Mouse (Mus musculus): Measurements from ENCODE around the gene Fam149a. TPM values are rescaled to one million over a fixed set of nuclear protein-coding genes. Genes with fewer than 3 reads are reported as not detected.
"Not testable (repeated sequence)": the region's sequence is repeated elsewhere in the genome, so short reads cannot be mapped to it uniquely, and the experiment has no call there.

The Fam149a gene
- polyA plus RNA-seq, 1 experiment from 2014 or later: 3.1 TPM

- no peaks in the 10 kb centered on the region for H3K4me1 ChIP-seq (replicated peaks; ENCODE audit: control insufficient read depth, insufficient read depth, low read length)
Observed at GRCm38 (mm10) chr8:45341630-45342628, 40.2 kb downstream of the Fam149a start.

DNA sequence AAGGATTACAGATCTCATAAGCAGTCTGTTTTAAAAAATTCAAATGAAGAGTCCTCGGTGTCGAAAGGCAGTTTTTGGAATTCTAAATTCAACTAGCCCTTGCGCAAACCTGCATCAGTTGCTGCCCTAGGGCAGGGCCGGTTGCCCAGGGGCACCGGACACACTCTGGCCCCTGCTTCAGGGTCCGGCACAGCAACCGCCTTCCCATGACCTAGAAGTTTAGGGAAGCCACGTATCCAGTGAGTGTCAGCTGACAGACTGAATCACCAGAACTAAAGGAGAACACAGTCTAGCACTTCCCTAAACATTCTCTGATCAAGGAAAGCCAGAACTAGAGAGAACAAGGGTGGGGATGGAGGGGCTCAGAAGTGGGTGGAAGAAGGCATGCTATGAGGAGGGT lies 48.6 kb downstream of the Fam149a start:
- H3K4me3 ChIP-seq (ENCODE audit: low read depth, low read length): peak overlapping the region; percentile 69
- 22% methylated on average over 8 of the region's 8 CpGs for WGBS
- no peaks in the 10 kb centered on the region for H3K27me3 ChIP-seq (replicated peaks; ENCODE audit: control insufficient read depth, insufficient read depth, low read length)
- no peaks in the 10 kb centered on the region for H3K36me3 ChIP-seq (ENCODE audit: control insufficient read depth, insufficient read depth)
- H3K4me1 ChIP-seq (replicated peaks; ENCODE audit: control insufficient read depth, insufficient read depth, low read length): peaks cover 3% of the 10 kb centered on the region; the same call in 1 of the 2 replicates
- H3K27ac ChIP-seq (ENCODE audit: low read depth, low read length): no peak overlapping the region
- H3K9me3 ChIP-seq (ENCODE audit: control insufficient read depth): no peaks in the 10 kb centered on the region
- TF ChIP-seq CTCF (IDR thresholded peaks at IDR 0.05; ENCODE audit: low read depth): no peak
- peak overlapping the region; percentile 98 for H3K4me2 ChIP-seq (replicated peaks; ENCODE audit: low read depth)
- peak overlapping the region; percentile 53 for H3K9ac ChIP-seq (ENCODE audit: low read depth, low read length)
- peak; percentile 40 for ATAC-seq

More at GRCm38 (mm10) chr8:45341630-45342628, 40.2 kb downstream of the Fam149a start:
- ATAC-seq: peak; percentile 63
- Histone ChIP-seq H3K27me3 (replicated peaks; ENCODE audit: control insufficient read depth, insufficient read depth, low read length) (no peaks in the 10 kb centered on the region), H3K4me3 (ENCODE audit: low read depth, low read length) (no peak overlapping the region), H3K27ac (ENCODE audit: low read depth, low read length) (no peak overlapping the region), H3K4me2 (replicated peaks; ENCODE audit: low read depth) (peak overlapping the region; percentile 17; the same call in 1 of the 2 replicates), H3K9me3 (ENCODE audit: control insufficient read depth) (no peaks in the 10 kb centered on the region), H3K36me3 (ENCODE audit: control insufficient read depth, insufficient read depth) (no peaks in the 10 kb centered on the region; the same call in 1 of the 2 replicates), H3K9ac (ENCODE audit: low read depth, low read length) (no peak overlapping the region)
- no peak for TF ChIP-seq CTCF (IDR thresholded peaks at IDR 0.05; ENCODE audit: low read depth)
- WGBS: 54% methylated on average over 12 of the region's 12 CpGs

- no peak within 1 kb of the TSS for H3K27ac ChIP-seq (ENCODE audit: low read depth, low read length)
- peak within 1 kb of the TSS; percentile 69 for H3K4me3 ChIP-seq (ENCODE audit: low read depth, low read length)
- H3K9ac ChIP-seq (ENCODE audit: low read depth, low read length): peak within 1 kb of the TSS; percentile 53
- WGBS: 1% methylated on average over 44 of the region's 44 CpGs
- peaks cover 3% of the 10 kb centered on the region; the same call in 1 of the 2 replicates for H3K4me1 ChIP-seq (replicated peaks; ENCODE audit: control insufficient read depth, insufficient read depth, low read length)
- H3K9me3 ChIP-seq (ENCODE audit: control insufficient read depth): no peaks in the 10 kb centered on the region
- peak within 1 kb of the TSS; percentile 98 for H3K4me2 ChIP-seq (replicated peaks; ENCODE audit: low read depth)
- no peak for TF ChIP-seq CTCF (IDR thresholded peaks at IDR 0.05; ENCODE audit: low read depth)
- no peaks in the 10 kb centered on the region for H3K27me3 ChIP-seq (replicated peaks; ENCODE audit: control insufficient read depth, insufficient read depth, low read length)
- no peaks in the 10 kb centered on the region for H3K36me3 ChIP-seq (ENCODE audit: control insufficient read depth, insufficient read depth)
- peak; percentile 85 for ATAC-seq
Observed at GRCm38 (mm10) chr8:45332685-45333409, 49.2 kb downstream of the Fam149a start, which contains the start of gene Cyp4v3. Gene Cyp4v3 (minus strand): TSS chr8:45333216.

- 69% methylated on average over 3 of the region's 3 CpGs for WGBS
- no peak for TF ChIP-seq CTCF (IDR thresholded peaks at IDR 0.05; ENCODE audit: low read depth)
- no peak for ATAC-seq
Observed at GRCm38 (mm10) chr8:45330856-45331255, 51.2 kb downstream of the Fam149a start.

DNA sequence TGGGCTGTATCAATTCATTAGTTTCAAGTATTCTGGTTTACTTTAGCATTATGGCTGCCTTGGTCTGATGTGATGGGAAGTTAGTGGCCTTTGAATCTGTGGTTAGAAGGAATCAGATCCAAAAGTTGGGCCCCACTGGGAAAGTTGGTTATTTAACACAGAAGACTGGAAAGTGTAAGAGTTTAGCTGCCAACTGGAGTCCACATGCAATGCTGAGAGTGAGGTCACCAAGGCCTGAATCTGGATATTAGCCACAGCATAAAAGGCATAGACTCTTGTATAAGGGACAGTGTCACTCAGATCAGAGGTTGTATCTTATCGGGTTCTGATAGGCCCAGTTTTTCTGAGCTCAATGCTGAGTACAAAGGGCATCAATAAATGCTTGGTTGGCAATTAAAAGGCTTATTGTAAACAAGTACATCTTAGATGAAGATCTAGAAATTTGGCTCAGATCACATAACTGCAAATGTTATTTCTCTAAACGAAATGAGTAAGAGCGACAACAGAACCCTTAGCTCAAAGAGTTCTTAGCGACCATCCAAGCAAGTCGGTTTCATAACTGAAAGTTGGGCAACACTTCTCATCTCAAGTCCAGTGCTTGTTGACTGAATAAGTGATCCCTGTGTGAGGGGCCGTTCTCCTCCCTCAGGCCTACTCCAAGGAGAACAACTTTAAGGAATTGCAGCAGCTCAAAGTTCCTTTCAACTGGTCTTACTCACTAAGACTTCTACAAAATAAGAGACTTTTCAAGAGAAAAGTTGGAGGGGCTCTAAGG lies 52.7 kb downstream of the Fam149a start:
- Histone ChIP-seq H3K9ac (ENCODE audit: low read depth, low read length) (no peak overlapping the region), H3K36me3 (ENCODE audit: control insufficient read depth, insufficient read depth) (no peaks in the 10 kb centered on the region), H3K4me2 (replicated peaks; ENCODE audit: low read depth) (no peak overlapping the region), H3K9me3 (ENCODE audit: control insufficient read depth) (no peaks in the 10 kb centered on the region), H3K27ac (ENCODE audit: low read depth, low read length) (no peak overlapping the region), H3K27me3 (replicated peaks; ENCODE audit: control insufficient read depth, insufficient read depth, low read length) (no peaks in the 10 kb centered on the region), H3K4me3 (ENCODE audit: low read depth, low read length) (no peak overlapping the region), H3K4me1 (replicated peaks; ENCODE audit: control insufficient read depth, insufficient read depth, low read length) (peaks cover 3% of the 10 kb centered on the region; the same call in 1 of the 2 replicates)
- 84% methylated on average over 6 of the region's 6 CpGs for whole genome bisulfite sequencing
- no peak for TF ChIP-seq CTCF (IDR thresholded peaks at IDR 0.05; ENCODE audit: low read depth)
- ATAC-seq: no peak

More at GRCm38 (mm10) chr8:45330856-45331255, 51.2 kb downstream of the Fam149a start:
- H3K4me3 ChIP-seq (ENCODE audit: low read depth, low read length): no peak overlapping the region
- no peak overlapping the region for H3K27ac ChIP-seq (ENCODE audit: low read depth, low read length)
- peaks cover 3% of the 10 kb centered on the region; the same call in 1 of the 2 replicates for H3K4me1 ChIP-seq (replicated peaks; ENCODE audit: control insufficient read depth, insufficient read depth, low read length)
- H3K9me3 ChIP-seq (ENCODE audit: control insufficient read depth): no peaks in the 10 kb centered on the region
- H3K27me3 ChIP-seq (replicated peaks; ENCODE audit: control insufficient read depth, insufficient read depth, low read length): no peaks in the 10 kb centered on the region
- H3K9ac ChIP-seq (ENCODE audit: low read depth, low read length): no peak overlapping the region
- no peak overlapping the region for H3K4me2 ChIP-seq (replicated peaks; ENCODE audit: low read depth)
- H3K36me3 ChIP-seq (ENCODE audit: control insufficient read depth, insufficient read depth): no peaks in the 10 kb centered on the region

DNA sequence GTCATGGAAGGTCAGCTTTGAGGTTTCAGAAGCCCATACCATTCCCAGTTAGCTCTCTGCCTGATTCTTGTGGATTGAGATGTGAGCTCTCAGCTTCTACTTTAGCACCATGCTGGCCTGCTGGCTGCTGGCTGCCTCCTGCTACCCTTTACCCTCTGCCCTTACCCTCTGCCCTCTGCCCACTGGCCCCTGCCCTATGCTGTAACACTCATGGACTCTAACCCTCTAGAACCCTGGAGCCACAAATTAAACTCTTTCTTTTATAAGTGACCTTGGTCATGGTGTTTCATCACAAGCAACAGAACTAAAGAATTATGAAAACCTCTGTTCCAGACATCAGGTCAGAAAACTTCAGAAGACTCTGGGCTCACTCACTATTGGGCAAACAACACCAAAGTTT lies 55.0 kb downstream of the Fam149a start:
- H3K4me2 ChIP-seq (replicated peaks; ENCODE audit: low read depth); H3K4me1 ChIP-seq (replicated peaks; ENCODE audit: control insufficient read depth, insufficient read depth, low read length); H3K27ac ChIP-seq (ENCODE audit: low read depth, low read length); H3K36me3 ChIP-seq (ENCODE audit: control insufficient read depth, insufficient read depth); H3K27me3 ChIP-seq (replicated peaks; ENCODE audit: control insufficient read depth, insufficient read depth, low read length); H3K4me3 ChIP-seq (ENCODE audit: low read depth, low read length); H3K9ac ChIP-seq (ENCODE audit: low read depth, low read length); H3K9me3 ChIP-seq (ENCODE audit: control insufficient read depth); ATAC-seq: not testable (repeated sequence)
